Mouse (Mus musculus): Measurements from ENCODE around the gene Aig1. TPM values are rescaled to one million over a fixed set of nuclear protein-coding genes. Genes with fewer than 3 reads are reported as not detected.

Aig1 gene
- polyA plus RNA-seq, 1 experiment from 2014 or later, result 36.1 TPM

DNA sequence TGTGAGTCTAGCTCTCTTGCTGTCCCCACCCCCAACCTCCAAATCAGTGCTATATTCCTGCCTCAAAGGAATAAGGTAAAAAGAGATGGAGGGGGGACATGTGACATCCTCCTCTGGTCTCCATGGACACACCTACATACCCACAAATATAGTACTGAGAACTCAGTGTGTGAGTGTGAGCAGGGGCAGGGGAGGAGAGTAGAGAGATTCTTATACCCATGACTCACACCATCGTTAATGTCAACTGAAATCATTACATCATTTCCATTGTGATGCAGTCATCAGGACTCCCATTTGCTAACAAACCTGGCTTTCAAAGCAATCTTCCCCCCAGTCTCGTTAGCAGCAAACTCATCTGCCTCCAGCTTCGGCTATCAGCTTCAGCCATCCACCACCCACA is 92.8 kb downstream of the Aig1 start:
- Histone ChIP-seq H3K4me3 (ENCODE audit: low read depth, low read length) (no peak overlapping the region), H3K4me1 (ENCODE audit: control insufficient read depth, insufficient read depth, low read length) (no peaks in the 10 kb centered on the region), H3K36me3 (ENCODE audit: control insufficient read depth, insufficient read depth, low read length) (no peaks in the 10 kb centered on the region), H3K27me3 (replicated peaks; ENCODE audit: control insufficient read depth, insufficient read depth, low read length) (no peaks in the 10 kb centered on the region), H3K9ac (ENCODE audit: low read depth, low read length) (no peak overlapping the region), H3K4me2 (ENCODE audit: low read depth, low read length) (no peak overlapping the region), H3K9me3 (ENCODE audit: control insufficient read depth, low read length) (no peaks in the 10 kb centered on the region), H3K27ac (replicated peaks; ENCODE audit: low read depth, low read length) (no peak overlapping the region)
- DNase-seq (ENCODE audit: low spot score) (no peak), ATAC-seq (ENCODE audit: low read depth) (peak; percentile 44; the same call in 1 of the 2 replicates)
- 85% methylated on average over 3 of the region's 3 CpGs for WGBS

DNA sequence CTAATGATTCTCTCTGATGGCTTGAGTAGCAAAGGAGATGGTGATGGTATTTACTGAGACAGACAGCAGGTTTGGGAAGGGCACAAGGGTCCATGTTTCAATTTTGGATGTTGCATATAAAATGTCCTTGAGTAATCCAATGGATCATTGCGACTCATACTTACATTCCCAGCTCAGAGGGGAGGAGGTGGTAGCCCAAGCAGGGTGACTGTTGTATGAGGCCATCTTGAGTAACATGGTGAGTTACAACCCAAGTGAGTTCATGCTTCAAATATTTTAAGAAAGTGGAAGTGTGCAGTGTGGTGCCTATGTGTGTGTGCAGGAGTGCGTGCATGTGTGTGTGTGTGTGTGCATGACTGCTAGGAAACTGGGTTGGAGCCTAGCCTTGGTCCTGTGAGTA is 93.4 kb downstream of the Aig1 start:
- Histone ChIP-seq H3K27ac (replicated peaks; ENCODE audit: low read depth, low read length) (no peak overlapping the region), H3K4me2 (ENCODE audit: low read depth, low read length) (no peak overlapping the region), H3K4me1 (ENCODE audit: control insufficient read depth, insufficient read depth, low read length) (no peaks in the 10 kb centered on the region), H3K9ac (ENCODE audit: low read depth, low read length) (no peak overlapping the region), H3K4me3 (ENCODE audit: low read depth, low read length) (no peak overlapping the region), H3K9me3 (ENCODE audit: control insufficient read depth, low read length) (no peaks in the 10 kb centered on the region), H3K27me3 (replicated peaks; ENCODE audit: control insufficient read depth, insufficient read depth, low read length) (no peaks in the 10 kb centered on the region), H3K36me3 (ENCODE audit: control insufficient read depth, insufficient read depth, low read length) (no peaks in the 10 kb centered on the region)
- 98% methylated on average over 2 of the region's 2 CpGs for WGBS
- ATAC-seq (ENCODE audit: low read depth) (no peak), DNase-seq (ENCODE audit: low spot score) (no peak)

DNA sequence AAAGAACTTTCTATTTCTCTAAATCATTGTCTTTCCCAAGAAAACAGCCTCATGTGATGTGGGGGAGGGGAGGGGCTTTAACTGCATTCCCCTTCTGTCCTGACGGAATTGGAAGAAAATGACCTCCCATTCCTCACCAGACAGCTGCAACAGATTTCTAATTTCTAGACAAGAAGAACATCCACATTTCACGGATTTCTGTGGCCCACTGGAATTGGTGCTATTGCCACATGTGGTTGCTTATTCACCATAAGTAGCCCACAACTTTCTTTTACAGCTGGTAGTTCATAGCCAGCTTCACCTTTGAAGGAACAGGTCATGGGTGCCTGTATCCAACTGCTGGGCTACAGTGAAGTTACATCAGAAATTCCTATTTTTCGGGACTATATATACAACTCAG is 93.9 kb downstream of the Aig1 start:
- no peak overlapping the region for H3K9ac ChIP-seq (ENCODE audit: low read depth, low read length)
- no peaks in the 10 kb centered on the region for H3K9me3 ChIP-seq (ENCODE audit: control insufficient read depth, low read length)
- no peak overlapping the region for H3K4me2 ChIP-seq (ENCODE audit: low read depth, low read length)
- ATAC-seq (ENCODE audit: low read depth), result no peak
- H3K4me3 ChIP-seq (ENCODE audit: low read depth, low read length), result no peak overlapping the region
- H3K36me3 ChIP-seq (ENCODE audit: control insufficient read depth, insufficient read depth, low read length), result no peaks in the 10 kb centered on the region
- no peak overlapping the region for H3K27ac ChIP-seq (replicated peaks; ENCODE audit: low read depth, low read length)
- no peaks in the 10 kb centered on the region for H3K4me1 ChIP-seq (ENCODE audit: control insufficient read depth, insufficient read depth, low read length)
- no peak for DNase-seq (ENCODE audit: low spot score)
- WGBS, result 78% methylated on average over 3 of the region's 3 CpGs
- H3K27me3 ChIP-seq (replicated peaks; ENCODE audit: control insufficient read depth, insufficient read depth, low read length), result no peaks in the 10 kb centered on the region

DNA sequence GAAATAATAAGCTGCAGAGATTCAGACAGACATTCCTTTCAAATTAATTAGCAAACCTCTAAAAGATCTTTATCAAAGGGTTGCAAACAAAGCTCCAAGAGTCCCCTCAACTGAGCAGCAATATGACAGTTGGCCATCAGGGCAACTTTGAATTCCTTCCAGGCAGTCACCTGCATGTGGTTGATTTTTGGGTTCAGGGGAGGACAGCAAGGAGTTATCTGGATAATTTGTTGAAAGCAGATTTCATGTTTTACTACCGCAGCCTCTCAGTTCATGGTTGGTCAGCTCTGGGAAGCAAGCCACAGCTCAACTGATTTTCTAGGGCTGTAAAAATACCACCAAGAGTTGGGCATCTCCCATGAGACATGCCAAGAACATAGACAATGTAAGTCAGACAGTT is 98.1 kb downstream of the Aig1 start:
- Histone ChIP-seq H3K9me3 (ENCODE audit: control insufficient read depth, low read length) (no peaks in the 10 kb centered on the region), H3K9ac (ENCODE audit: low read depth, low read length) (no peak overlapping the region), H3K4me3 (ENCODE audit: low read depth, low read length) (no peak overlapping the region), H3K36me3 (ENCODE audit: control insufficient read depth, insufficient read depth, low read length) (no peaks in the 10 kb centered on the region), H3K4me1 (ENCODE audit: control insufficient read depth, insufficient read depth, low read length) (no peaks in the 10 kb centered on the region), H3K27me3 (replicated peaks; ENCODE audit: control insufficient read depth, insufficient read depth, low read length) (no peaks in the 10 kb centered on the region), H3K4me2 (ENCODE audit: low read depth, low read length) (no peak overlapping the region), H3K27ac (replicated peaks; ENCODE audit: low read depth, low read length) (no peak overlapping the region)
- WGBS, result 50% methylated on average over 1 of the region's 1 CpGs
- ATAC-seq (ENCODE audit: low read depth) (no peak), DNase-seq (ENCODE audit: low spot score) (peak; percentile 8)

DNA sequence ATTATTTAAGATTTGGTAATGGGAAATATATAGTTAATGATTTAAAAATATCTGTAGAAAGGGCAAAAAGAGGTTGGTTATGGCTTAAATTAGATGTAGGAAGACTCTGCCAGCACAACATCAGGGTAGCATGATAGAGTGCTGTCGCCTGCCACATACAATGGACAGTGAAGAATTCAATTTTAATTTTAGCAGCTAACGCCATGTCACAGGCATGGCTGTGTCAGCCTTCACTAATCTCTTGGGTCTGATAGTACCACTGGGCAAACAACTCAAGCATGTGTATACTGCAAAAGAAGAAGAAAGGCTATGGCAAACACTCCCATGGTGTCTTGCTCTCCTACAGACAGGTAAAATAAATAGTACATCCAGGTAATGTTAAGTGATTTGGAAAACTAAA is 99.0 kb downstream of the Aig1 start:
- ATAC-seq (ENCODE audit: low read depth) (no peak), DNase-seq (ENCODE audit: low spot score) (no peak)
- no peaks in the 10 kb centered on the region for H3K4me1 ChIP-seq (ENCODE audit: control insufficient read depth, insufficient read depth, low read length)
- H3K9me3 ChIP-seq (ENCODE audit: control insufficient read depth, low read length), result no peaks in the 10 kb centered on the region
- H3K27ac ChIP-seq (replicated peaks; ENCODE audit: low read depth, low read length), result no peak overlapping the region
- no peaks in the 10 kb centered on the region for H3K27me3 ChIP-seq (replicated peaks; ENCODE audit: control insufficient read depth, insufficient read depth, low read length)
- WGBS, result 88% methylated on average over 2 of the region's 2 CpGs
- no peaks in the 10 kb centered on the region for H3K36me3 ChIP-seq (ENCODE audit: control insufficient read depth, insufficient read depth, low read length)
- H3K4me2 ChIP-seq (ENCODE audit: low read depth, low read length), result no peak overlapping the region
- H3K4me3 ChIP-seq (ENCODE audit: low read depth, low read length), result no peak overlapping the region
- H3K9ac ChIP-seq (ENCODE audit: low read depth, low read length), result no peak overlapping the region

DNA sequence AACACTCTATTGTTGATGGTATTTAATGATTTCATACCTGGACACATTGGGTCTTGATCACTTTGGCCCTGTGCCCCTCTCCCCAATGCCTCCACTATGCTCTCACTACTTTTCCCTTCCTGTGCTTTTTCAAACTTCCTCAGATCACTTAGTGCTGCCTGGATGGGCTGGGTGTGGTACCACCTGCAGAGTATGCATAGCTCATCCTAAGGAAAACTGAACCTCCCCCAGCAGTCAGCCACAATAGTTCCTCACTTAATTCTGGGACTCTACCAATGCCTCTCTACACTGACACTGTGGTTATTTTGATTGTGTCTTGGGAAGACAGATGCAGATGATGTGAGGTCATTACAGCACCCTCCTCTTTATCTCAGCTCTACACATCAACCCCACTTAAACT is 99.9 kb downstream of the Aig1 start:
- DNase-seq (ENCODE audit: low spot score) (no peak), ATAC-seq (ENCODE audit: low read depth) (no peak)

DNA sequence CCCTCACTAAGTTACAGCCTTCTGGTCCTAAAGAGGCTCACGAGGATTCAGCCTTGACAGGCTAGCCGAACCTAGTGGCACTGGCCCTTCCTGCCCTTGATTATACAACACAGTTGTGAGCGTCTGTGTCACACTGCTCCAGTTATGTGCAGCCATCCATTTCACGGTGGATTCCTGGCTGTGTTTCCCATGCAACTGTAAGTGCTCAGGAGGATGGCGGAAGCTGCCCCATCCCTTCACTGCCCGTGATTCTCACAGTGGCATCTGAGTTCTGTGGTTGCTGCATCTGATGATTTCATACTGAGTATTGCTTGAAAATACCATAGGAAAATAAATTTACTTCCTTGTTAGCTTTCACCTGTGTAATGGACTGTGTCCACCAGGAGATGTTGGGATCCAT is 101.7 kb downstream of the Aig1 start:
- Histone ChIP-seq H3K9me3 (ENCODE audit: control insufficient read depth, low read length) (no peaks in the 10 kb centered on the region), H3K27ac (replicated peaks; ENCODE audit: low read depth, low read length) (no peak overlapping the region), H3K9ac (ENCODE audit: low read depth, low read length) (no peak overlapping the region), H3K4me3 (ENCODE audit: low read depth, low read length) (no peak overlapping the region), H3K4me2 (ENCODE audit: low read depth, low read length) (no peak overlapping the region), H3K36me3 (ENCODE audit: control insufficient read depth, insufficient read depth, low read length) (no peaks in the 10 kb centered on the region), H3K27me3 (replicated peaks; ENCODE audit: control insufficient read depth, insufficient read depth, low read length) (no peaks in the 10 kb centered on the region), H3K4me1 (ENCODE audit: control insufficient read depth, insufficient read depth, low read length) (no peaks in the 10 kb centered on the region)
- ATAC-seq (ENCODE audit: low read depth) (no peak), DNase-seq (ENCODE audit: low spot score) (no peak)
- 85% methylated on average over 6 of the region's 6 CpGs for WGBS

More for the DNA sequence above, 99.9 kb downstream of the Aig1 start:
- H3K9me3 ChIP-seq (ENCODE audit: control insufficient read depth, low read length), result no peaks in the 10 kb centered on the region
- H3K4me3 ChIP-seq (ENCODE audit: low read depth, low read length), result no peak overlapping the region
- H3K27ac ChIP-seq (replicated peaks; ENCODE audit: low read depth, low read length), result no peak overlapping the region
- H3K4me1 ChIP-seq (ENCODE audit: control insufficient read depth, insufficient read depth, low read length), result no peaks in the 10 kb centered on the region
- H3K4me2 ChIP-seq (ENCODE audit: low read depth, low read length), result no peak overlapping the region
- no peak overlapping the region for H3K9ac ChIP-seq (ENCODE audit: low read depth, low read length)
- H3K36me3 ChIP-seq (ENCODE audit: control insufficient read depth, insufficient read depth, low read length), result no peaks in the 10 kb centered on the region
- no peaks in the 10 kb centered on the region for H3K27me3 ChIP-seq (replicated peaks; ENCODE audit: control insufficient read depth, insufficient read depth, low read length)

DNA sequence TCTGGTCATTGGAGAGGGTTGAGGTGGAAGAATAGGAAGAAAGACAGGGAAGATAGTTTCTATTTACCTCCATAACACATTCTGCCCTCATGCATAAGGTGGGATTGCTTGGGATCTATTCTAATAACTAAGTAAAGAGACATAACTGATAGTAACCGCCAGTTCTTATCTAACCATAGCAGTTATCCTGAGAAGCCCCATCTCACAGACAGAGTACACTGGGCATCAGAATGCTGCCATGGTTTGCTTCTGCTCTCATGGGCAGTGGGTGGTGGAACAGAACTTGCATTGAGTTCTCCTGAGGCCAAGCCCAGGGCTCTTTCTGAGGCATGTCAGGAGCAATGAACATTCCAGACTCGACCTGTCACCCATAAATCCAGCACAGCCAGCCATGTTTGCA is 105.6 kb downstream of the Aig1 start:
- Histone ChIP-seq H3K9me3 (ENCODE audit: control insufficient read depth, low read length) (no peaks in the 10 kb centered on the region), H3K4me2 (ENCODE audit: low read depth, low read length) (no peak overlapping the region), H3K36me3 (ENCODE audit: control insufficient read depth, insufficient read depth, low read length) (no peaks in the 10 kb centered on the region), H3K27me3 (replicated peaks; ENCODE audit: control insufficient read depth, insufficient read depth, low read length) (no peaks in the 10 kb centered on the region), H3K4me3 (ENCODE audit: low read depth, low read length) (no peak overlapping the region), H3K4me1 (ENCODE audit: control insufficient read depth, insufficient read depth, low read length) (no peaks in the 10 kb centered on the region), H3K9ac (ENCODE audit: low read depth, low read length) (no peak overlapping the region), H3K27ac (replicated peaks; ENCODE audit: low read depth, low read length) (no peak overlapping the region)
- WGBS, result 77% methylated on average over 2 of the region's 2 CpGs
- DNase-seq (ENCODE audit: low spot score), result no peak
- ATAC-seq (ENCODE audit: low read depth), result no peak

DNA sequence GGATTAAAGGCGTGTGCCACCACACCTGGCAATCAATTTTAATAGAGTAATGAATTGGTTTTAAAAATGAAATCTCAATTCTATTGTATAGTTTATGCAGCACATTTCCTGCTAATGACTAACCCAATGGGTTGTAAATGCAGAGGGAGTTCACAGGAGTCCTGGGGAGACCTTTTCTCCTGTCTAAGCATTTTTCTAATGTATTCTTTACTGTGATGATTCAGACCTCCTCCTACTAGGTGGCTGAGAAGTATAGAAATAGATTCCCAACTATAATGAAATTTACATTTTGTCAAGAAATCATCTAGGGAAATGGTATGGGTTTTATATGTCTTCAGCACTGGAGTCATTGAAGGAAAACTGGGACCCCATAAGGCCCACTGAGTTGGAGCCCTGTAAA is 114.1 kb downstream of the Aig1 start:
- no peak overlapping the region for H3K27ac ChIP-seq (replicated peaks; ENCODE audit: low read depth, low read length)
- H3K36me3 ChIP-seq (ENCODE audit: control insufficient read depth, insufficient read depth, low read length), result no peaks in the 10 kb centered on the region
- DNase-seq (ENCODE audit: low spot score) (no peak), ATAC-seq (ENCODE audit: low read depth) (no peak)
- H3K9ac ChIP-seq (ENCODE audit: low read depth, low read length), result no peak overlapping the region
- 93% methylated on average over 1 of the region's 1 CpGs for WGBS
- no peaks in the 10 kb centered on the region for H3K27me3 ChIP-seq (replicated peaks; ENCODE audit: control insufficient read depth, insufficient read depth, low read length)
- H3K4me1 ChIP-seq (ENCODE audit: control insufficient read depth, insufficient read depth, low read length), result no peaks in the 10 kb centered on the region
- H3K9me3 ChIP-seq (ENCODE audit: control insufficient read depth, low read length), result no peaks in the 10 kb centered on the region
- H3K4me2 ChIP-seq (ENCODE audit: low read depth, low read length), result no peak overlapping the region
- H3K4me3 ChIP-seq (ENCODE audit: low read depth, low read length), result no peak overlapping the region
